Mouse (Mus musculus): ENCODE results near the gene Ryr2. TPM values are rescaled to one million over a fixed set of nuclear protein-coding genes. Genes with fewer than 3 reads are reported as not detected.

The Ryr2 gene
- polyA plus RNA-seq, 1 experiment from 2014 or later: 1.8 TPM

GRCm38 (mm10) chr13:12129121-12129520 lies 22.4 kb upstream of the Ryr2 start:
- Histone ChIP-seq H3K9me3 (ENCODE audit: control insufficient read depth, low read length) (no peaks in the 10 kb centered on the region), H3K9ac (ENCODE audit: low read length) (no peak overlapping the region), H3K27ac (ENCODE audit: low read depth) (no peak overlapping the region), H3K4me2 (ENCODE audit: low read length) (no peak overlapping the region), H3K27me3 (replicated peaks; ENCODE audit: control insufficient read depth, insufficient read depth, low read length) (no peaks in the 10 kb centered on the region), H3K36me3 (ENCODE audit: control insufficient read depth, insufficient read depth, low read length) (no peaks in the 10 kb centered on the region), H3K4me3 (ENCODE audit: low read depth, low read length) (no peak overlapping the region), H3K4me1 (replicated peaks; ENCODE audit: control insufficient read depth, insufficient read depth, low read length) (no peaks in the 10 kb centered on the region; the same call in 1 of the 2 replicates)
- no peak for ATAC-seq (replicated peaks; ENCODE audit: low FRiP score, low TSS enrichment, low read depth)
- DNase-seq (ENCODE audit: low spot score): no peak
- 89% methylated on average over 1 of the region's 1 CpGs for WGBS

GRCm38 (mm10) chr13:12126099-12126498 lies 19.4 kb upstream of the Ryr2 start:
- DNase-seq (ENCODE audit: low spot score) (no peak), ATAC-seq (replicated peaks; ENCODE audit: low FRiP score, low TSS enrichment, low read depth) (no peak)
- no peaks in the 10 kb centered on the region for H3K27me3 ChIP-seq (replicated peaks; ENCODE audit: control insufficient read depth, insufficient read depth, low read length)
- no peaks in the 10 kb centered on the region for H3K36me3 ChIP-seq (ENCODE audit: control insufficient read depth, insufficient read depth, low read length)
- H3K27ac ChIP-seq (ENCODE audit: low read depth): no peak overlapping the region
- H3K4me2 ChIP-seq (ENCODE audit: low read length): no peak overlapping the region
- no peak overlapping the region for H3K4me3 ChIP-seq (ENCODE audit: low read depth, low read length)
- no peaks in the 10 kb centered on the region; the same call in 1 of the 2 replicates for H3K4me1 ChIP-seq (replicated peaks; ENCODE audit: control insufficient read depth, insufficient read depth, low read length)
- H3K9ac ChIP-seq (ENCODE audit: low read length): no peak overlapping the region
- H3K9me3 ChIP-seq (ENCODE audit: control insufficient read depth, low read length): no peaks in the 10 kb centered on the region

GRCm38 (mm10) chr13:12124940-12125540 lies 18.3 kb upstream of the Ryr2 start:
- Histone ChIP-seq H3K27ac (ENCODE audit: low read depth) (no peak overlapping the region), H3K9me3 (ENCODE audit: control insufficient read depth, low read length) (no peaks in the 10 kb centered on the region), H3K4me2 (ENCODE audit: low read length) (no peak overlapping the region), H3K9ac (ENCODE audit: low read length) (no peak overlapping the region), H3K27me3 (replicated peaks; ENCODE audit: control insufficient read depth, insufficient read depth, low read length) (no peaks in the 10 kb centered on the region), H3K36me3 (ENCODE audit: control insufficient read depth, insufficient read depth, low read length) (no peaks in the 10 kb centered on the region), H3K4me3 (ENCODE audit: low read depth, low read length) (no peak overlapping the region), H3K4me1 (replicated peaks; ENCODE audit: control insufficient read depth, insufficient read depth, low read length) (no peaks in the 10 kb centered on the region; the same call in 1 of the 2 replicates)
- ATAC-seq (replicated peaks; ENCODE audit: low FRiP score, low TSS enrichment, low read depth) (no peak), DNase-seq (ENCODE audit: low spot score) (no peak)
- 45% methylated on average over 7 of the region's 7 CpGs for WGBS

GRCm38 (mm10) chr13:12115551-12115950 lies 8.8 kb upstream of the Ryr2 start:
- ATAC-seq (replicated peaks; ENCODE audit: low FRiP score, low TSS enrichment, low read depth): no peak
- WGBS: 86% methylated on average over 8 of the region's 8 CpGs
- H3K4me1 ChIP-seq (replicated peaks; ENCODE audit: control insufficient read depth, insufficient read depth, low read length): no peaks in the 10 kb centered on the region
- no peak for DNase-seq (ENCODE audit: low spot score)
- H3K27ac ChIP-seq (ENCODE audit: low read depth): no peak overlapping the region
- H3K4me2 ChIP-seq (ENCODE audit: low read length): no peak overlapping the region
- H3K9me3 ChIP-seq (ENCODE audit: control insufficient read depth, low read length): no peaks in the 10 kb centered on the region
- H3K36me3 ChIP-seq (ENCODE audit: control insufficient read depth, insufficient read depth, low read length): no peaks in the 10 kb centered on the region
- H3K9ac ChIP-seq (ENCODE audit: low read length): no peak overlapping the region
- H3K4me3 ChIP-seq (ENCODE audit: low read depth, low read length): no peak overlapping the region
- H3K27me3 ChIP-seq (replicated peaks; ENCODE audit: control insufficient read depth, insufficient read depth, low read length): no peaks in the 10 kb centered on the region

- Histone ChIP-seq H3K27ac (ENCODE audit: low read depth) (no peak overlapping the region), H3K9me3 (ENCODE audit: control insufficient read depth, low read length) (no peaks in the 10 kb centered on the region), H3K9ac (ENCODE audit: low read length) (no peak overlapping the region), H3K4me3 (ENCODE audit: low read depth, low read length) (no peak overlapping the region), H3K36me3 (ENCODE audit: control insufficient read depth, insufficient read depth, low read length) (no peaks in the 10 kb centered on the region), H3K4me2 (ENCODE audit: low read length) (no peak overlapping the region), H3K27me3 (replicated peaks; ENCODE audit: control insufficient read depth, insufficient read depth, low read length) (no peaks in the 10 kb centered on the region), H3K4me1 (replicated peaks; ENCODE audit: control insufficient read depth, insufficient read depth, low read length) (no peaks in the 10 kb centered on the region)
- 90% methylated on average over 1 of the region's 1 CpGs for WGBS
- DNase-seq (ENCODE audit: low spot score): no peak
- ATAC-seq (replicated peaks; ENCODE audit: low FRiP score, low TSS enrichment, low read depth): no peak
Observed at GRCm38 (mm10) chr13:12114816-12115215, 8.1 kb upstream of the Ryr2 start.

- no peak for DNase-seq (ENCODE audit: low spot score)
- H3K27ac ChIP-seq (ENCODE audit: low read depth): no peak overlapping the region
- H3K9me3 ChIP-seq (ENCODE audit: control insufficient read depth, low read length): no peaks in the 10 kb centered on the region
- H3K9ac ChIP-seq (ENCODE audit: low read length): no peak overlapping the region
- ATAC-seq (replicated peaks; ENCODE audit: low FRiP score, low TSS enrichment, low read depth): no peak
- no peak overlapping the region for H3K4me2 ChIP-seq (ENCODE audit: low read length)
- no peaks in the 10 kb centered on the region for H3K4me1 ChIP-seq (replicated peaks; ENCODE audit: control insufficient read depth, insufficient read depth, low read length)
- H3K27me3 ChIP-seq (replicated peaks; ENCODE audit: control insufficient read depth, insufficient read depth, low read length): peaks cover 21% of the 10 kb centered on the region
- no peak overlapping the region for H3K4me3 ChIP-seq (ENCODE audit: low read depth, low read length)
- no peaks in the 10 kb centered on the region for H3K36me3 ChIP-seq (ENCODE audit: control insufficient read depth, insufficient read depth, low read length)
- WGBS: 93% methylated on average over 1 of the region's 1 CpGs
Observed at GRCm38 (mm10) chr13:12108955-12109354, 2.2 kb upstream of the Ryr2 start.

GRCm38 (mm10) chr13:12105830-12106628 lies 716 bp downstream of the Ryr2 start:
- DNase-seq (ENCODE audit: low spot score) (peak; percentile 78), ATAC-seq (replicated peaks; ENCODE audit: low FRiP score, low TSS enrichment, low read depth) (peak; percentile 69)
- peak overlapping the region; percentile 58 for H3K9ac ChIP-seq (ENCODE audit: low read length)
- H3K27ac ChIP-seq (ENCODE audit: low read depth): no peak overlapping the region
- H3K4me1 ChIP-seq (replicated peaks; ENCODE audit: control insufficient read depth, insufficient read depth, low read length): no peaks in the 10 kb centered on the region
- H3K27me3 ChIP-seq (replicated peaks; ENCODE audit: control insufficient read depth, insufficient read depth, low read length): peaks cover 26% of the 10 kb centered on the region
- H3K36me3 ChIP-seq (ENCODE audit: control insufficient read depth, insufficient read depth, low read length): no peaks in the 10 kb centered on the region
- no peaks in the 10 kb centered on the region for H3K9me3 ChIP-seq (ENCODE audit: control insufficient read depth, low read length)
- under 1% methylated on average over 67 of the region's 67 CpGs for WGBS
- H3K4me3 ChIP-seq (ENCODE audit: low read depth, low read length): peak overlapping the region; percentile 58
- peak overlapping the region; percentile 95 for H3K4me2 ChIP-seq (ENCODE audit: low read length)

- Histone ChIP-seq H3K36me3 (ENCODE audit: control insufficient read depth, insufficient read depth, low read length) (no peaks in the 10 kb centered on the region), H3K9me3 (ENCODE audit: control insufficient read depth, low read length) (no peaks in the 10 kb centered on the region), H3K27ac (ENCODE audit: low read depth) (no peak overlapping the region), H3K27me3 (replicated peaks; ENCODE audit: control insufficient read depth, insufficient read depth, low read length) (peaks cover 26% of the 10 kb centered on the region), H3K4me3 (ENCODE audit: low read depth, low read length) (peak overlapping the region; percentile 58), H3K9ac (ENCODE audit: low read length) (no peak overlapping the region), H3K4me2 (ENCODE audit: low read length) (peak overlapping the region; percentile 95), H3K4me1 (replicated peaks; ENCODE audit: control insufficient read depth, insufficient read depth, low read length) (no peaks in the 10 kb centered on the region)
- DNase-seq (ENCODE audit: low spot score): no peak
- 8% methylated on average over 16 of the region's 17 CpGs for WGBS
- ATAC-seq (replicated peaks; ENCODE audit: low FRiP score, low TSS enrichment, low read depth): no peak
Observed at GRCm38 (mm10) chr13:12105231-12105829, 1.4 kb downstream of the Ryr2 start.

Measured in intestine, embryonic 14.5 days (tissue).